ENCODE assay signal across 9 mouse cellular contexts in the genomic region with DNA sequence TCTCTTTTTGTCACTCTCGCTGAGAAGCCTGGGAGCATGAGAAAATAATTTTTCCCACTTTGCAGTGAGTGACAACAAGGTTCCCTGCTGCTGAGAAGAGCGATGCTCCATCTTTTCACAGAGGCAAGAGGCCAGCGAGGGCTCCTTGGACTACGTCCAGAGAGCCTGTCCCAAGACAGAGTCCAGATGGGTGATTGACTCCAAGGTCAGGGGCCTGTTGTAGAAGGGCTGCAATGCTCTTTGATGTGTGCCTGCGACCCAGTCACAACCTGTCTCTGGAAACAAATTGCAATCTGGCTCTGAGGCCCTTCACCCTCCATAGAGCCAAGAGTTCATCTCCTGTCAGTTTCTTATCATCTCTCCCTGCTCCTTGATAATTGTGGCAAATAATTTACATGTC. TPM values are rescaled to one million over a fixed set of nuclear protein-coding genes. Genes with fewer than 3 reads are reported as not detected.
A peak's percentile ranks its signal among the peaks of the same experiment; 100 is the strongest.
DNase-seq lines count a peak whose midpoint lies in the region; ATAC-seq and TF ChIP-seq lines count a peak whose summit lies in the region.
"Had no signal": no experiment of that assay in that cellular context is flagged by ENCODE, and none has a peak within 500 bp of the region (broad histone marks: within the 10 kb centered on the region; RNA-seq: fewer than 3 reads in every experiment).

No protein-coding gene starts in this region.

- peaks cover 7% of the 10 kb centered on the region; the same call in 1 of the 2 replicates for H3K9me3 ChIP-seq in liver, postnatal 0 days (ENCODE audit: low read length)
- H3K9me3 ChIP-seq in hindbrain, embryonic 14.5 days (ENCODE audit: control insufficient read depth, low read length): peaks cover 6% of the 10 kb centered on the region; the same call in 1 of the 2 replicates
- peaks cover 3% of the 10 kb centered on the region; the same call in 1 of the 2 replicates for H3K9me3 ChIP-seq in lung, embryonic 16.5 days (ENCODE audit: control insufficient read depth, low read length)
- peaks cover 8% of the 10 kb centered on the region for H3K9me3 ChIP-seq in forebrain, embryonic 13.5 days (replicated peaks)

- WGBS in liver, postnatal 0 days (ENCODE audit: insufficient replicate concordance): 67% methylated on average over 5 of the region's 5 CpGs
- WGBS in hindbrain, embryonic 14.5 days: 21% methylated on average over 5 of the region's 5 CpGs
- 13% methylated on average over 5 of the region's 5 CpGs for WGBS in lung, embryonic 16.5 days
- WGBS in forebrain, embryonic 13.5 days: 45% methylated on average over 5 of the region's 5 CpGs

- no peak overlapping the region for H3K27ac ChIP-seq in liver, postnatal 0 days (ENCODE audit: low read depth)
- no peak overlapping the region for H3K27ac ChIP-seq in hindbrain, embryonic 14.5 days
- no peak overlapping the region for H3K27ac ChIP-seq in lung, embryonic 16.5 days (ENCODE audit: low read length)
- no peak overlapping the region for H3K27ac ChIP-seq in forebrain, embryonic 13.5 days

- H3K9ac ChIP-seq in liver, postnatal 0 days (replicated peaks): no peak overlapping the region
- H3K9ac ChIP-seq in hindbrain, embryonic 14.5 days: no peak overlapping the region
- H3K9ac ChIP-seq in lung, embryonic 16.5 days (ENCODE audit: low read length): no peak overlapping the region
- no peak overlapping the region for H3K9ac ChIP-seq in forebrain, embryonic 13.5 days

- H3K4me2 ChIP-seq in liver, postnatal 0 days (ENCODE audit: low read depth, low read length): no peak overlapping the region
- no peak overlapping the region for H3K4me2 ChIP-seq in hindbrain, embryonic 14.5 days (replicated peaks)
- H3K4me2 ChIP-seq in lung, embryonic 16.5 days (ENCODE audit: low read depth, low read length): no peak overlapping the region
- H3K4me2 ChIP-seq in forebrain, embryonic 13.5 days: no peak overlapping the region

- H3K4me1 ChIP-seq in liver, postnatal 0 days (ENCODE audit: insufficient read depth): no peaks in the 10 kb centered on the region
- no peaks in the 10 kb centered on the region for H3K4me1 ChIP-seq in hindbrain, embryonic 14.5 days (replicated peaks; ENCODE audit: control insufficient read depth, insufficient read depth, low read length)
- peaks cover under 1% of the 10 kb centered on the region; the same call in 1 of the 2 replicates for H3K4me1 ChIP-seq in lung, embryonic 16.5 days (replicated peaks; ENCODE audit: control insufficient read depth, insufficient read depth, low read length)
- H3K4me1 ChIP-seq in forebrain, embryonic 13.5 days: 0 out of 2 replicates have a peak, but pooled peaks cover 2% of the 10 kb centered on the region

- H3K27me3 ChIP-seq in liver, postnatal 0 days (ENCODE audit: insufficient read depth, low read length): peaks cover 30% of the 10 kb centered on the region
- 0 out of 2 replicates have a peak, but pooled peaks cover 5% of the 10 kb centered on the region for H3K27me3 ChIP-seq in hindbrain, embryonic 14.5 days (ENCODE audit: control insufficient read depth, insufficient read depth, low read length)
- no peaks in the 10 kb centered on the region for H3K27me3 ChIP-seq in lung, embryonic 16.5 days (ENCODE audit: control insufficient read depth, insufficient read depth, low read depth, low read length)
- H3K27me3 ChIP-seq in forebrain, embryonic 13.5 days: peaks cover 4% of the 10 kb centered on the region; the same call in 1 of the 2 replicates

- no peak for ATAC-seq in liver, postnatal 0 days
- ATAC-seq in hindbrain, embryonic 14.5 days (ENCODE audit: low FRiP score): no peak
- ATAC-seq in lung, embryonic 16.5 days (ENCODE audit: low read depth): peak; percentile 84
- no peak for ATAC-seq in erythroblast, adult 5-6 weeks (replicated peaks; ENCODE audit: low FRiP score, poor library complexity, severe bottlenecking)
- no peak for ATAC-seq in forebrain, embryonic 13.5 days

- no peak overlapping the region for H3K4me3 ChIP-seq in liver, postnatal 0 days (ENCODE audit: low read depth, low read length)
- no peak overlapping the region for H3K4me3 ChIP-seq in hindbrain, embryonic 14.5 days (replicated peaks; ENCODE audit: low read length)
- H3K4me3 ChIP-seq in lung, embryonic 16.5 days (ENCODE audit: low read length): no peak overlapping the region
- no peak overlapping the region for H3K4me3 ChIP-seq in forebrain, embryonic 13.5 days

- H3K36me3 ChIP-seq in liver, postnatal 0 days (replicated peaks; ENCODE audit: insufficient read depth, low read length): no peaks in the 10 kb centered on the region
- no peaks in the 10 kb centered on the region for H3K36me3 ChIP-seq in hindbrain, embryonic 14.5 days (replicated peaks; ENCODE audit: control insufficient read depth, insufficient read depth)
- H3K36me3 ChIP-seq in lung, embryonic 16.5 days (ENCODE audit: control insufficient read depth, insufficient read depth, low read length): no peaks in the 10 kb centered on the region
- no peaks in the 10 kb centered on the region for H3K36me3 ChIP-seq in forebrain, embryonic 13.5 days (ENCODE audit: poor library complexity, severe bottlenecking)

- DNase-seq in liver: peak; percentile 8
- no peak for DNase-seq in liver, postnatal 0 days
- DNase-seq in cerebellum, adult 18-20 months: peak; percentile 14 to 23
- DNase-seq in hindbrain, embryonic 14.5 days (ENCODE audit: low spot score): peak; percentile 53
- DNase-seq in gastrocnemius, postnatal 4 days (ENCODE audit: low spot score in 2 of 2): no peak
- DNase-seq: layer of hippocampus, adult 9-11 months had no signal

- TF ChIP-seq EP300 in liver, postnatal 0 days (IDR thresholded peaks at IDR 0.05; ENCODE audit: low read depth): no peak

- no peak for TF ChIP-seq CTCF in liver, postnatal 0 days (IDR thresholded peaks at IDR 0.05; ENCODE audit: low read depth)

RNA-seq across cellular contexts. Expression of a gene that starts 5.2 kb away (rescaled TPM):
- not detected in 2 replicates for polyA plus RNA-seq in liver, postnatal 0 days (2015; fragmentation: Nextera tagmentation; extraction: Ambion mirVana)
- polyA plus RNA-seq in hindbrain, embryonic 14.5 days (2014; fragmentation: Nextera tagmentation; extraction: Ambion mirVana): 0.09 TPM in 1 of 2 replicates, not detected in the other
- polyA plus RNA-seq in lung, embryonic 16.5 days (2015; fragmentation: Nextera tagmentation; extraction: Ambion mirVana): not detected in 2 replicates
- not detected in 2 replicates for total RNA-seq in erythroblast, adult 5-6 weeks (2015; ENCODE audit: low replicate concordance)
- total RNA-seq in erythroblast, adult 5-6 weeks (2017; ENCODE audit: low replicate concordance): not detected in 2 replicates
- not detected in 2 replicates for polyA plus RNA-seq in forebrain, embryonic 13.5 days (2015; fragmentation: Nextera tagmentation; extraction: Ambion mirVana)
- under 1 TPM; 0.21 to 0.37 TPM for total RNA-seq in gastrocnemius, postnatal 4 days (2021)

Comparison
In these comparisons a context has a peak if more than half of its experiments do, and no peak if none do; other contexts are left out.
1. DNase-seq: peak in liver (single experiment), cerebellum, adult 18-20 months (2 of 2) and hindbrain, embryonic 14.5 days (single experiment); none in liver, postnatal 0 days (single experiment) and gastrocnemius, postnatal 4 days (0 of 2).